Mouse (Mus musculus): ENCODE data around the gene Grip1. TPM values are rescaled to one million over a fixed set of nuclear protein-coding genes. Genes with fewer than 3 reads are reported as not detected.

Grip1 gene
- polyA plus RNA-seq, 1 experiment from 2014 or later: 7.9 TPM

DNA sequence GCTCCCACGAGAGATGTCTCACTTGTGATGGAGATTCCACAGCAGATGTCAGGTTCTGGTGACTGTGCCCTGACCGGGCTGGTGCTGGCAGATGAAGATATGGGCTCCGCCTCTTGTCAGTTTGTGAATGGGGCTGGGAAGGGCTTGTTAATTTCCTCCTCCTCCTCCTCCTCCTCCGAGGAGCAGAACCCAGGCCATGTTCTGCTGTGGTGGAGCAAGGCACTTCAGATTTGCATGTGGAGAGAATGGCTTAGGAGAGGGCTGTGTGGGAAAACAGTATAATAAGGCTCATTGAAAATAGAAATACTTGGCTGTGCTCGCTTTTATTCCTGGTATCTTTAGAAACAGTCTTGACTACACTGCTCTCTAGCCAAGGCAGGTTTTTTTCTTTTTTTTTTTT is 364.8 kb downstream of the Grip1 start:
- Histone ChIP-seq H3K9me3 (no peaks in the 10 kb centered on the region), H3K4me3 (no peak overlapping the region), H3K4me1 (replicated peaks) (peaks cover 37% of the 10 kb centered on the region), H3K36me3 (no peaks in the 10 kb centered on the region), H3K27ac (peak overlapping the region; percentile 16; the same call in 1 of the 2 replicates), H3K27me3 (ENCODE audit: insufficient read depth, poor library complexity, severe bottlenecking) (0 out of 2 replicates have a peak, but pooled peaks cover 8% of the 10 kb centered on the region)
- 35% methylated on average over 5 of the region's 5 CpGs for WGBS
- peak; percentile 49 for DNase-seq (ENCODE audit: low spot score)

DNA sequence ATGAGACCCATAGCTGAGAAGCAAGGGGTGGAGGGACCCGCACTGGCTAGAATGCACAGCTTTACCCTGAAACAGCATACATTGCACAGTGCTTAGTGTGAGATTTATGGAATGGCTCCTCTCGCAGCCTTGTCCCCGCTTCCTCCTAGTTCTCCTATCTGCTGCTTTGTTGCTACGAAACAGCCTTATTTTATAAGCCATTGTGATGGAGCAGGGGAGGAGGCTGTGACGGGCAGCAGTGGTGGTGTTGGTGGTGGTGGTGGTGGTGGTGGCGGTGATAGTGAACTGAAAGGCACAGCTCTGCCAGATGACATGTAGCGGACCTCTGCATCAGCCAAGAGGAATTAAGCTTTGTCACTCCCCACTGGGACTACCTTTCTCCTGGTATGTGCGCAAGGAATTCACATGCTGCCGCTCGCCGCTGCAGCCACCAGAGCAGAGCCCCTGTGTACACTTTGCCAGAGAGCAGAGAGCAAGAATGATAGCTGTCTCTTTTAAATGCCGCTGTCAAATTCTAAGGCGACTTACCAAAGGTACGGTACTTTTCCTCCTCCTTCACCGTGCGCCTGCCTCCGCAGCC is 365.6 kb downstream of the Grip1 start:
- Histone ChIP-seq H3K4me1 (replicated peaks) (peaks cover 43% of the 10 kb centered on the region), H3K9me3 (no peaks in the 10 kb centered on the region), H3K27ac (peak overlapping the region; percentile 83), H3K36me3 (no peaks in the 10 kb centered on the region), H3K27me3 (ENCODE audit: insufficient read depth, poor library complexity, severe bottlenecking) (0 out of 2 replicates have a peak, but pooled peaks cover 8% of the 10 kb centered on the region), H3K4me3 (peak overlapping the region; percentile 41)
- WGBS: 26% methylated on average over 17 of the region's 17 CpGs
- DNase-seq (ENCODE audit: low spot score): no peak

DNA sequence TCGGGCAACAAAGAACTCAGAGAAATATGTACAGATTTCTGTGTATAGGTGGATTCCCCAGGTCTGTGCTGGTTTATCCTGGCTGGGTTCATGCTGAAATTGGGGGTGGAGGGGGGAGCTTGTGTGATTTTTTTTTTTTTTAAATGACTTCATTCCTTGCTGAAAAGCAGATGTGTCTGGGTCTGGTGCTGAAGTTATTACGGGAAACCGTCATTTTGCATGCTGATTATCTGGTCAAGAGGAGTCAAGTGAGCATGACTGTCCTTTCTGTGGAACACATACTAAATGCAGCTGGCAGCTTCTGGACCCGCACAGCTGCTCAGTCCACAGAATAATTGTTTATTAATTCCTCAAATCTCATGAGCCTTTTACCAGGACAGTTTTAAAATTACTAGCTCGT is 366.1 kb downstream of the Grip1 start:
- DNase-seq (ENCODE audit: low spot score): no peak
- Histone ChIP-seq H3K27ac (peak overlapping the region; percentile 83), H3K4me3 (peak overlapping the region; percentile 41), H3K9me3 (no peaks in the 10 kb centered on the region), H3K27me3 (ENCODE audit: insufficient read depth, poor library complexity, severe bottlenecking) (0 out of 2 replicates have a peak, but pooled peaks cover 8% of the 10 kb centered on the region), H3K36me3 (no peaks in the 10 kb centered on the region), H3K4me1 (replicated peaks) (peaks cover 49% of the 10 kb centered on the region)
- WGBS: 31% methylated on average over 5 of the region's 5 CpGs

DNA sequence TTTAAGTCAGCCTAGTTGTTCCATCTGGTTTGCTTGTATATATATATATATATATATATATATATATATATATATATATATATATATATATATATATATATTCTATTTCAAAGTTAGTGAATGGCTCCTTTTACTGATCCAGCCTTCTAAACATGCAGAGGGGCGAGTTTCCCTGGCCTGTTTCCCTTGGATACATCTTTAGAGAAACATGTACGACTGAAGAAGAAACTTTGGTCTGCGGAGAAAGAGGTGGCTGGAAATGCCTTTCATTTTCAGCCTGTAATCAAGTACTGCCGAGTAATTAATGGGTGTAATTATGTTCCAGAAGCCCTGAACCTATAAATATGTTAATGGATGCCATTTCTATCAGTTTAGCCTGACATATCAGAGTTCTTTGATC is 366.8 kb downstream of the Grip1 start:
- Histone ChIP-seq H3K27ac (no peak overlapping the region), H3K4me3 (no peak overlapping the region), H3K4me1 (replicated peaks) (peaks cover 55% of the 10 kb centered on the region), H3K9me3 (no peaks in the 10 kb centered on the region), H3K36me3 (no peaks in the 10 kb centered on the region), H3K27me3 (ENCODE audit: insufficient read depth, poor library complexity, severe bottlenecking) (0 out of 2 replicates have a peak, but pooled peaks cover 6% of the 10 kb centered on the region)
- 72% methylated on average over 4 of the region's 4 CpGs for whole genome bisulfite sequencing
- no peak for DNase-seq (ENCODE audit: low spot score)

DNA sequence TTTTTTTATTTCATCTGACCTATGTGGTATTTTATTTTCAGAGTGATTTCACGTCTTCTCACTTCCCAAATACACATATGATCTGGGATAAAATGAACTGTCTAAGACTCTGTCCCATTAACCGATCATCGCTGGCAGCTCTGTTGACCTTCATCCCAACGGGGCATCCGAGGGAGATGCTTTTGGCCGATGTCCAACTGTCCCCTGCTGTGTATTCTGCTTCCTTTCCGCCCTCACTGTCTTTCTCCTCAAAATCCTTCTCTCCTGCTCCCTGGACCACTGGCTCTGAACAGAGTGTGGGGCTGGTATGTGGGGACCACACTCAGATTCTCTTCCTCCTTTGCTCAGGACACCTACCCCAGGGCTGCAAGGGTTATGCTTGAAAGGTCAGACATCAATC is 370.1 kb downstream of the Grip1 start:
- DNase-seq (ENCODE audit: low spot score): no peak
- H3K4me3 ChIP-seq: no peak overlapping the region
- no peaks in the 10 kb centered on the region for H3K36me3 ChIP-seq
- 53% methylated on average over 7 of the region's 7 CpGs for WGBS
- H3K4me1 ChIP-seq (replicated peaks): peaks cover 47% of the 10 kb centered on the region
- no peaks in the 10 kb centered on the region for H3K9me3 ChIP-seq
- H3K27me3 ChIP-seq (ENCODE audit: insufficient read depth, poor library complexity, severe bottlenecking): no peaks in the 10 kb centered on the region
- H3K27ac ChIP-seq: peak overlapping the region; percentile 50; the same call in 1 of the 2 replicates

DNA sequence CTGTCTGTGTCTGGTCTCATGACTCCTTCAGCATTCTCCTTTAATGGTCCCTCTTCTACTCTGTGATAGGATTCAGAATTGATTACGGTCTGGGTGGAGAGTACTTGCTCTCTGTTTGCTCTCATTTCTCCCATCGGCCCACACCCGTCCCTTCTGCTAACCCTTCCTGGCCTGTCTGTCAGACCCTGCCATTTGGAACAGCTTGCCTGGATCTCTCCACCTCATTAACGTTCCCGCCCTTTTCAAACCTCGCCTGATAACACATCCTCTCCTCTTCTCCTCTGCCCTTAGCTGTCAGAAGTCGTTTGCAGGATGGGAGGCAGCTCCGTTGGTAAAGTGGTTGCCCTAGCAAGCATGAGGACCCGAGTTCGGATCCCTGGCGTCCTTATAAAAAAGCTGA is 370.9 kb downstream of the Grip1 start:
- H3K9me3 ChIP-seq: 0 out of 2 replicates have a peak, but pooled peaks cover 2% of the 10 kb centered on the region
- peaks cover 38% of the 10 kb centered on the region for H3K4me1 ChIP-seq (replicated peaks)
- DNase-seq (ENCODE audit: low spot score): no peak
- H3K4me3 ChIP-seq: no peak overlapping the region
- H3K27ac ChIP-seq: peak overlapping the region; percentile 62
- H3K27me3 ChIP-seq (ENCODE audit: insufficient read depth, poor library complexity, severe bottlenecking): no peaks in the 10 kb centered on the region
- WGBS: 72% methylated on average over 11 of the region's 11 CpGs
- H3K36me3 ChIP-seq: 0 out of 2 replicates have a peak, but pooled peaks cover 7% of the 10 kb centered on the region

DNA sequence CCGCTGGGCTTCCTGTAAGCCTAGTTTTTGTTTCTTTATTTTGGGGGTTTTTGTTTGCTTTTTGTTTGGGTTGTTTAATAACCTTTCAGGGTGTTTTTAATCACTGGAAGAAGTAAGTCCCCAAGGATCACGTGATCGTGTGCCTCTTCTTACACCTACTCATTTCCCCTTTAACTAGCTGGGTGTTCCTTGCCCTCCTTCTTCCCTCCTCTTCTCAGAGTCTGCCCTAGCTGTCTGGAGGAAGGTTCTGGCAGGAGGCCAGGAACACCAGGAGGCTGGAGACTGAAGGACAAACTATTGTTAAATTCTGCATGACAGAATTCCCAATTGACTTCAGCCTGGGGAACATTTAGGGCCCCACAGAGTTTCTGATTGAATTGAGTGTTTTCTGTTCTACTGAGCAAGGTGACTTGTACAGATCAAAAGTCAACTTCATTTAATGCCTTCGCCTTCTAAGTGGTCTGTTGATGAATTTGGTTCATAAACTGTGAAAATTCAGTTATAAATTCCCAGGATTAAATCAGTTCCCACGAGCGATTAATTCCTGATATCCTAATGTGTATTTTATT is 376.8 kb downstream of the Grip1 start:
- Histone ChIP-seq H3K27me3 (ENCODE audit: insufficient read depth, poor library complexity, severe bottlenecking) (no peaks in the 10 kb centered on the region), H3K4me3 (no peak overlapping the region), H3K9me3 (peaks cover 17% of the 10 kb centered on the region; the same call in 1 of the 2 replicates), H3K27ac (no peak overlapping the region), H3K36me3 (0 out of 2 replicates have a peak, but pooled peaks cover 7% of the 10 kb centered on the region), H3K4me1 (replicated peaks) (peaks cover 7% of the 10 kb centered on the region)
- WGBS: 85% methylated on average over 6 of the region's 6 CpGs
- DNase-seq (ENCODE audit: low spot score): no peak

DNA sequence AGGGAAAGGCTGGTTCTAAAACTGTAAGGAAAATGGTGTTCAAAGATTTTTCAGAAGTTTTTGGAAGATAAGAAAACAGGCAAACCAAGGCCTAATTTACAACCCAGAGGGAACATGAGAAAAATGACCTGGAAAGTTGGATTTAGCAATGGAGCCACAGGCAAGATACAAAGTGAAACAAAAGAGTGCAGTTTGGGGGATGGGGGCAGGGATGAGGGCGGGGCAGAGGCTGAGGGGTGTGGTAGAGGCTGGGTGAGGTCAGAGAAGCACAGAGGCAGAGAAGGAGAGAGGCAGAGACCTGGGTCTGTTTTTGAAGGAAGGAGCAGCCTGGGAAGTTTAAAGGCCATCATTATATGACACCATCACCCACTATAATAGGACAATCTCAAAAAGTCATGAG is 377.5 kb downstream of the Grip1 start:
- WGBS: 86% methylated on average over 1 of the region's 1 CpGs
- Histone ChIP-seq H3K27me3 (ENCODE audit: insufficient read depth, poor library complexity, severe bottlenecking) (no peaks in the 10 kb centered on the region), H3K4me3 (no peak overlapping the region), H3K9me3 (peaks cover 17% of the 10 kb centered on the region; the same call in 1 of the 2 replicates), H3K4me1 (replicated peaks) (peaks cover under 1% of the 10 kb centered on the region), H3K36me3 (0 out of 2 replicates have a peak, but pooled peaks cover 7% of the 10 kb centered on the region), H3K27ac (no peak overlapping the region)
- DNase-seq (ENCODE audit: low spot score): no peak

DNA sequence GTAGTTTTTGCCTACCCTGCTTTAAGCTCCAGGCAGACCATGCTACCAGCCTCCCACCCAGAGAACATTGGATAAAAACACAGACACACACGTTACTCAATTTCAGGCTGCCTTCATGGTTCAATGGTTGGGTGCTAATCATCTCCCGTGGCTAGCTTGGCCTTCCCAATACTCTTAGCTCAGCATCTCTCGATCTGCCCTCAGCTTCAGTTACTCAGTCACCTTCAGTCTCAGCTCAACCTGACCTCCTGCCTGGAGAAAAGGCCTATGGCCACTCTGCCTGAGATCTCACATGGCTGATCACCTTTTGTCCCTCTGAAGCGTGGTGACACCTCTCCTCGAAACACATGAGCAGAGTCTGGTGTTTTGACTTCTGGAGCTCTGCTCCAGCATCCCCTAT is 379.7 kb downstream of the Grip1 start:
- Histone ChIP-seq H3K4me1 (replicated peaks) (no peaks in the 10 kb centered on the region; the same call in 1 of the 2 replicates), H3K9me3 (peaks cover 17% of the 10 kb centered on the region; the same call in 1 of the 2 replicates), H3K27ac (no peak overlapping the region), H3K27me3 (ENCODE audit: insufficient read depth, poor library complexity, severe bottlenecking) (no peaks in the 10 kb centered on the region), H3K4me3 (no peak overlapping the region), H3K36me3 (0 out of 2 replicates have a peak, but pooled peaks cover 7% of the 10 kb centered on the region)
- WGBS: 77% methylated on average over 5 of the region's 5 CpGs
- no peak for DNase-seq (ENCODE audit: low spot score)

DNA sequence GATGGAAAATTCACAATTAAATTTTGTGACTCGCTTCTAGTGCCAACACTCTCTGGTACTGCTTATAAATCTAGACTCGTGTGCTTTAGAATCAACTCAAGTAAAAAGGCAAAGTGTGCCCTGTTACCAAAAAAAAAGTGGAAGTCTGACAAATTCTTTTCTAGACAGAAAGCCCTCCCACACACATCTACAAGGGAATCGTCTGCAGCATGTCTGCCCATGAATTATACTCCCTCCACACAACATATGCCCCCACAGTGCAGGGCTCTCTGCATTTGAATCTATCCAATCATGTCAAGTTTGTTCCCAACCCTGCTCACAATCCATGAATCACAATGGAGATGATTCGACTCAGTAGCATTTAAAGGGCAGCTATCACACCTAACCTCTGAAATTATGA is 380.5 kb downstream of the Grip1 start:
- Histone ChIP-seq H3K36me3 (0 out of 2 replicates have a peak, but pooled peaks cover 5% of the 10 kb centered on the region), H3K27me3 (ENCODE audit: insufficient read depth, poor library complexity, severe bottlenecking) (no peaks in the 10 kb centered on the region), H3K9me3 (peaks cover 17% of the 10 kb centered on the region; the same call in 1 of the 2 replicates), H3K4me3 (no peak overlapping the region), H3K4me1 (replicated peaks) (no peaks in the 10 kb centered on the region; the same call in 1 of the 2 replicates), H3K27ac (no peak overlapping the region)
- WGBS: 84% methylated on average over 4 of the region's 4 CpGs
- DNase-seq (ENCODE audit: low spot score): no peak

DNA sequence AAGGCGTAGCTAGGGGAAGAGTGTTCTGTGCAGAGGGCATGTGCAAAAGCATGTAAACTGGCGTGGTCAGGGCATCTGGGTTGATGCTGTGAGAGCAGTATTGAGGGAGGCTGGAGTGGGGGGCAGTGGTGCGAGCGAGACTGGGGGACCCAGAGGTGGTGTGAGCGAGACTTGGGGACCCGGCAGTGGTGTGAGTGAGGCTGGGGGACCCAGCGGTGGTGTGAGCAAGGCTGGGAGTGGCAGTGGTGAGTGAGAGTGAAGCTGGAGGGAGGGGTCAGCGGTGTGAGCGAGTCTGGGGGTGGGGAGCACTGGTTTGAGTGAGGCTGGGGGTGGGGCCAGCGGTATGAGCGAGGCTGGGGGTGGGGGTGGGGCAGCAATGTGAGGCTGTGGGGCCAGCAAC is 386.0 kb downstream of the Grip1 start:
- Histone ChIP-seq H3K27me3 (ENCODE audit: insufficient read depth, poor library complexity, severe bottlenecking) (no peaks in the 10 kb centered on the region), H3K36me3 (no peaks in the 10 kb centered on the region), H3K9me3 (no peaks in the 10 kb centered on the region), H3K27ac (peak overlapping the region; percentile 56; the same call in 1 of the 2 replicates), H3K4me3 (no peak overlapping the region), H3K4me1 (replicated peaks) (peaks cover 6% of the 10 kb centered on the region; the same call in 1 of the 2 replicates)
- WGBS: 79% methylated on average over 11 of the region's 11 CpGs
- no peak for DNase-seq (ENCODE audit: low spot score)

DNA sequence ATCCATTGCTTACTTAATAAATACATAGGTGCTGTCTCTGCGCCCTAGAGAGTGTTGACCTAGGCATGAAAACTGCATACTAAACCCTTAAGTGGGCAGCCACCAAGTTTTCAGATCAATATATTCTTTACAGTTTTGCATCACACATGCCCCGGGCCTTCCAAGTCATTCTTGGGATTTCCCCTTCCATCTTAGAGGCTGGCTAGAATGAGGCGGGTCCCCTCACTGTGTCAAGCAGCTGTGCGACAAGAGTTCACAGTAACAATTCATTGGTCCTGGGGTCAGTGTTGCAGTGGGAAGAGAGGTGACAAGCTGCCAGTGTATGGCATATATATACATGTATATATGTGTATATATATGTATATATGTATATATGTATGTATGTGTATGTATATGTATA is 388.4 kb downstream of the Grip1 start:
- Histone ChIP-seq H3K9me3 (no peaks in the 10 kb centered on the region), H3K4me3 (no peak overlapping the region), H3K27me3 (ENCODE audit: insufficient read depth, poor library complexity, severe bottlenecking) (no peaks in the 10 kb centered on the region), H3K4me1 (replicated peaks) (peaks cover 19% of the 10 kb centered on the region), H3K27ac (no peak overlapping the region), H3K36me3 (no peaks in the 10 kb centered on the region)
- no peak for DNase-seq (ENCODE audit: low spot score)
- WGBS: 93% methylated on average over 4 of the region's 4 CpGs

DNA sequence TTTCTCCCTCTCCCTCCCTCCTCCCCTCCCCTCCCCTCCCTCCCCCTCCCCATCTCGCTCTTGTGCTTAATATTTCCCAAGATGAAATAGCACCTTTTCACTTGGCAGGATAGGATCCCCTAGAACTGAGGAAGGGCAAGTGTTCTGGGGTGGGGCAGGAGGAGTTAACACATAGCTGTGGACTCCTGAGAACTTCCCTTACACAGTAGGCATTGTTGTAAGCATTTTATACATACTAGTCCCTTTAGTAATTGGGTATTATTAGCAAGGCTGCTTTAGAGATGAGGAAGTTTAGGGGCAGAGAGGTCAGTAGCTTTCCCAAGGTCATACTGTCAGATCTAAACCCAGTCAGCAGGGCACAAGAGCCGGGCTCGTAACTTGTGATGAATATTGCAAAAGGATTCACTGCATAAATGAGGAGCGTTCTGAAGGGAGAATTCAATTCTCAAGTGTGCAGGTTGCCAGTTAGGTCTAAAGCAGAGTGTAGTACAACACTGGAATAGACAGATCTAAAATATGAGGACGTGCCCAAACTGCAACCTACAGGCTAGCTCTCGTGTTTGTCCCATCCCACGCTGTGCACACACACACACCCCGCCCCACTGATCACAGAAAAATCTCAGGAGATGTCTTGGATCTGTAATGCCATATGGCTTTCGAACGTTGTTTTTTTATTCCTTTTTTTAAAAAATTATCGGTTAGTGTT is 392.2 kb downstream of the Grip1 start:
- no peak for DNase-seq (ENCODE audit: low spot score)

More for the DNA sequence above, 392.2 kb downstream of the Grip1 start:
- Histone ChIP-seq H3K4me3 (no peak overlapping the region), H3K27ac (no peak overlapping the region), H3K36me3 (no peaks in the 10 kb centered on the region), H3K9me3 (no peaks in the 10 kb centered on the region), H3K27me3 (ENCODE audit: insufficient read depth, poor library complexity, severe bottlenecking) (no peaks in the 10 kb centered on the region), H3K4me1 (replicated peaks) (peaks cover 16% of the 10 kb centered on the region)
- WGBS: 83% methylated on average over 11 of the region's 11 CpGs

Measured in hindbrain, embryonic 10.5 days (tissue).